Comparison of ENCODE assay signal across 1 mouse cellular context in genomic region chr14:33432485-33432884, GRCm38 (mm10). TPM values are rescaled to one million over a fixed set of nuclear protein-coding genes. Genes with fewer than 3 reads are reported as not detected.
"Had no signal": no experiment of that assay in that cellular context is flagged by ENCODE, and none has a peak within 500 bp of the region (broad histone marks: within the 10 kb centered on the region; RNA-seq: fewer than 3 reads in every experiment).

No protein-coding gene starts in this region.

RNA-seq across cellular contexts. Expression of gene Frmpd2, which starts 39.0 kb away (rescaled TPM):
- total RNA-seq: neutrophil, adult 5-6 weeks had no signal
